Mouse (Mus musculus) limb, embryonic 14.5 days (tissue): ENCODE measurements around the gene Pold2. TPM values are rescaled to one million over a fixed set of nuclear protein-coding genes. Genes with fewer than 3 reads are reported as not detected.
A peak's percentile ranks its signal among the peaks of the same experiment; 100 is the strongest.

ENCODE experiments used
- ATAC-seq: fragments of 200-750 bp; cut with Nextera tagmentation; 2 replicates; pipeline ENCODE4 v1.8.0; 2017; ENCODE audit warnings: low read depth, moderate number of reproducible peaks, moderate TSS enrichment; ENCODE audit not compliant: low FRiP score
- DNase-seq: peaks from one replicate; pipeline ENCODE4 v3.0.0-alpha.2; 2015; ENCODE audit warnings: low spot score
- H3K27ac ChIP-seq: fragments of 300-500 bp; sonication (generic); replicated peaks from 2 replicates; pipeline ENCODE4 v1.5.1; 2014; ENCODE audit warnings: low read depth, mild to moderate bottlenecking, low read length, moderate library complexity, mixed read lengths
- H3K27me3 ChIP-seq: fragments of 300-500 bp; sonication (generic); 2 replicates; pipeline ENCODE4 v1.6.1; 2014; ENCODE audit warnings: low read length, mixed read lengths; ENCODE audit not compliant: control insufficient read depth, insufficient read depth
- H3K36me3 ChIP-seq: fragments of 300-500 bp; sonication (generic); 2 replicates; pipeline ENCODE4 v1.6.1; 2014; ENCODE audit warnings: mild to moderate bottlenecking, low read length, moderate library complexity, mixed read lengths; ENCODE audit not compliant: control insufficient read depth, insufficient read depth
- H3K4me1 ChIP-seq: fragments of 300-500 bp; sonication (generic); 2 replicates; pipeline ENCODE4 v1.6.1; 2014; ENCODE audit warnings: antibody characterized with exemption, low read length, mixed read lengths; ENCODE audit not compliant: control insufficient read depth, insufficient read depth
- H3K4me2 ChIP-seq: fragments of 300-500 bp; sonication (generic); replicated peaks from 2 replicates; pipeline ENCODE4 v1.6.1; 2014; ENCODE audit warnings: low read depth, mild to moderate bottlenecking, low read length, moderate library complexity; ENCODE audit not compliant: severe bottlenecking
- H3K4me3 ChIP-seq: fragments of 300-500 bp; sonication (generic); replicated peaks from 2 replicates; pipeline ENCODE4 v1.5.1; 2014; ENCODE audit warnings: low read length
- H3K9ac ChIP-seq: fragments of 300-500 bp; sonication (generic); 2 replicates; pipeline ENCODE4 v1.6.1; 2014; ENCODE audit warnings: mild to moderate bottlenecking, low read depth, low read length, moderate library complexity; ENCODE audit not compliant: severe bottlenecking
- H3K9me3 ChIP-seq: fragments of 300-500 bp; sonication (generic); 2 replicates; pipeline ENCODE4 v1.6.1; 2016; ENCODE audit warnings: low read length; ENCODE audit not compliant: control insufficient read depth
- POLR2A ChIP-seq: fragments of 200-500 bp; IDR thresholded peaks from 2 replicates; pipeline ENCODE4 v1.8.0; 2012; ENCODE audit warnings: inconsistent platforms, mild to moderate bottlenecking, moderate library complexity, borderline replicate concordance; ENCODE audit not compliant: insufficient read depth, insufficient read length; ENCODE audit errors: extremely low read depth
- WGBS: fragments of 180-500 bp; shearing (Covaris S2); extraction: QIAGEN DNeasy Blood & Tissue Kit; methylation state at CpG from one replicate; pipeline ENCODE4 v1.1.7; 2014; 5-methylcytosine and 5-hydroxymethylcytosine counted together
- polyA plus RNA-seq, 2 experiments: library from polyadenylated mRNA; depleted of rRNA in 1 of 2; stranded (reverse) in 1 of 2; unstranded in 1 of 2; fragments of >200 nt; fragmentation: Nextera tagmentation in 1 of 2; extraction: Ambion mirVana in 1 of 2; gene quantifications; 2 replicates each; pipeline versions ENCODE4 v1.2.1 to v1.2.3; 2012 to 2014

Pold2 gene
- polyA plus RNA-seq, 2 experiments = 95.8 to 158 TPM

DNA sequence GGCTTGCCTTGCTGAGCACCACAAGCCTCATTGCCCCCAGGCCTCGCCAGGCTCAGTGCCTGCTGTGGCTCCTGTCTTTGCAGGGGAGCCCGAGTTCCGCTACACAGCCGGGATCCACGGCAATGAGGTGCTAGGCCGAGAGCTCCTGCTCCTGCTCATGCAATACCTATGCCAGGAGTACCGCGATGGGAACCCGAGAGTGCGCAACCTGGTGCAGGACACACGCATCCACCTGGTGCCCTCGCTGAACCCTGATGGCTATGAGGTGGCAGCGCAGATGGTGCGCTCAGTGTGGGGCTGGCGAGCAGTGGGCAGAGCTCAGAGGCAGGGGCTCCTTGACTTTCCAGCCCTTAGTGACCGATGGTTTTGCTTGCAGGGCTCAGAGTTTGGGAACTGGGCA, 8.8 kb downstream of the Pold2 start:
- Histone ChIP-seq H3K27me3 (no peaks in the 10 kb centered on the region), H3K4me1 (no peaks in the 10 kb centered on the region), H3K9ac (no peak overlapping the region), H3K27ac (no peak overlapping the region), H3K9me3 (no peaks in the 10 kb centered on the region), H3K4me2 (no peak overlapping the region), H3K4me3 (no peak overlapping the region), H3K36me3 (peaks cover 65% of the 10 kb centered on the region)
- DNase-seq = no peak
- TF ChIP-seq POLR2A = no peak
- ATAC-seq = no peak
- 94% methylated on average over 16 of the region's 16 CpGs for WGBS

DNA sequence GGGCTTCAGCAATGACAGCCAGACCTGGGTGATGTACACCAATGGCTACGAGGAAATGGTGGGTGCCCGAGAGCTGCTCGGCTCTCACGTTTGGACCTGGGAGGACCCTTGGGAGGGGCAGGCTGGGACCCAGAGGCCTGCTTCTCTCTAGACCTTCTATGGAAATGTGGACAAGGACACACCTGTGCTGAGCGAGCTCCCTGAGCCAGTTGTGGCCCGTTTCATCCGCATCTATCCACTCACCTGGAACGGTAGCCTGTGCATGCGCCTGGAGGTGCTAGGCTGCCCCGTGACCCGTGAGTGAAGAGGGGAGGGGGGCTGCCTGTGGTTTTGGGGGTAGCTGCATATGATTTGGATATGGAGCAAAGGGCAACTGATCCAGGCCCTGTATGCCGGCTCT, 9.8 kb downstream of the Pold2 start:
- Histone ChIP-seq H3K9ac (no peak overlapping the region), H3K27ac (no peak overlapping the region), H3K4me2 (no peak overlapping the region), H3K9me3 (no peaks in the 10 kb centered on the region), H3K36me3 (peaks cover 55% of the 10 kb centered on the region), H3K27me3 (no peaks in the 10 kb centered on the region), H3K4me3 (no peak overlapping the region), H3K4me1 (no peaks in the 10 kb centered on the region)
- 92% methylated on average over 12 of the region's 12 CpGs for WGBS
- ATAC-seq (no peak), DNase-seq (no peak)
- TF ChIP-seq POLR2A = no peak

DNA sequence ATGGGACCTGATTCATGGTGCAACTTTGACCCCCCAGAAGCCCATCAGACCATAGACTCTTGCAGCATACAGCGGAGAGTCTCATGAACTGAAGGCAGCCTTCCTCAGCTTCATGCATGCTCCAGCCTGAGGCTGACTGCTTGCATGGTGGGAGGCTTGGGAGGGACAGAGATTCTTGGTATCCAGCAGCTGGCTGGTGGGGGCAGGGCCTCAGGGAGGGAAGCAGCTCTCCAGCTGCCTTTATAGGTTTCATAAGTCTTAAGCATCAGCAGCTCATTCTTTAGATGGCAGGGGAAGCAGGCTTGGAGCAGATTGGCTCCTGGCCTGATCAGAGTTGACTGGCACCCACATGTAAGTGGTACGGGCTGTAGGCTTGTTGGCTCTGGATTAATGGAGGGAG, 10.9 kb downstream of the Pold2 start:
- no peaks in the 10 kb centered on the region for H3K27me3 ChIP-seq
- H3K9me3 ChIP-seq = no peaks in the 10 kb centered on the region
- peaks cover 44% of the 10 kb centered on the region for H3K36me3 ChIP-seq
- no peak overlapping the region for H3K9ac ChIP-seq
- no peak overlapping the region for H3K4me2 ChIP-seq
- ATAC-seq (no peak), DNase-seq (no peak)
- TF ChIP-seq POLR2A = no peak
- peaks cover 5% of the 10 kb centered on the region; the same call in 1 of the 2 replicates for H3K4me1 ChIP-seq
- WGBS = 76% methylated on average over 2 of the region's 2 CpGs
- no peak overlapping the region for H3K4me3 ChIP-seq
- H3K27ac ChIP-seq = no peak overlapping the region

DNA sequence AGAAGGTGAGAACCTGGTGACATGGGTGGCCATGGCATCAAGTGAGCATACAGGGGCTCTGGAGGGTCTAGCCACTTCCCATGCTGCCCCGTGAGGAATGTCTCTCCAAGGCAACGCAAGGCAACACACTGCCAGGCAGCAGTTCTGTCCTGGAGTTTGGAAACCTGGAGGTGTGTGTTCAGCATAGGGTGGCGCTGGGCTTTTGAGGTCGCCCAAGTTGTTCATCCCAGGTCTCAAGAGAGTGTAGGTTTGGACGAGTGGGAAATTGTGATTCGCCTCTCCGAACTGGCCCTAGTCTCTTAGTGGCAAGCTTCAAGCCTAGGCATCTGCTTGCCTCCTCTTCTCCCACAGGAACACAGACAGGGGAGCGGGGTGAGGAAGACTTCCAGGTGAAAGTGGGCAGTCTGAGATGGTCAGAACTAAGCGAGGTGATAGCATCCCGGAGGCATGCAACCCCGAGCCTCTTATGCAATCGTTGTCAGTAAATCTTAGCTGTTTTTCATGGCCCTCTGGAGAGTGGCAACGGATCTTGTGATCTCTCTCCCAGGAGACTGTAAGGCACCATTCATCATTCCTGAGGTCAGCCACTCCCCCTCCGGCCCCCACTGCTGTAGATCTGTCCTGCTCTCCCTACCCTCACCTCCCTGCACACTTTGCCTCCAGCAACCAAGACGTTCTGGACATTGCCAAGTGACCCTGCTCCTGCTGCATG, 15.5 kb downstream of the Pold2 start:
- WGBS = 13% methylated on average over 15 of the region's 15 CpGs
- 0 out of 2 replicates have a peak, but pooled peaks have one; percentile 7 for ATAC-seq
- H3K27ac ChIP-seq = no peak overlapping the region

DNA sequence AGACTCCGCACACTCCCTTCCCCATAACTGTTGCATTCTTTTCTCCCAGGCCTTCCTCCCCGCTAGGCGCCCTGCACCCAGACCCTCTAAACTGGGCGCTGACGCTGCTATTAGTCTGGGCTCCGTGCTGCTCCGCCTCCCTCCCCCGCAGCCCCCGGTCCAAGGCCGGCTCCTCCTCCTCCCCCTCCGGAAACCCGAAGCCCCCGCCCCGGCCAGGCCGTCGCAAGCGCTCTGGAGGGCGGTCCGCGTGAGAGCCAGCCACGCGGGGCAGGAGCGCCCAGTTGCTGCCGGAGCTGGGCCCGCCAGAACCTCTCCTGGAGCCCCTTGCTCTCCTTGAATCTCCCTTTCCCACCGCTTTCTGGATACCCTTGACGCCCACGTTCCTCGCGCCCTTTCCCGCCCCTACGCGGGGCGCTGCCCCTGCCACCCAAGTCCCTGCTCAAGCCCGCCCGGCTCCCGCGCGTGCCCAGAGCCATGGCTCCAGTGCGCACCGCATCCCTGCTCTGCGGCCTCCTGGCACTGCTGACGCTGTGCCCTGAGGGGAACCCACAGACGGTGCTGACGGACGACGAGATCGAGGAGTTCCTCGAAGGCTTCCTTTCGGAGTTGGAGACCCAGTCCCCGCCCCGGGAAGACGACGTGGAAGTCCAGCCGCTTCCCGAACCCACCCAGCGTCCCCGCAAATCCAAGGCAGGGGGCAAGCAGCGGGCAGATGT, 16.3 kb downstream of the Pold2 start, which contains the start of gene Aebp1:
Gene Aebp1 (plus strand): TSS at position 270 of the 716 bp plus-strand sequence.
- H3K27me3 ChIP-seq = no peaks in the 10 kb centered on the region
- ATAC-seq (peak; percentile 86), DNase-seq (no peak)
- peak within 1 kb of the TSS; percentile 70 for H3K9ac ChIP-seq
- 0 out of 2 replicates have a peak within 1 kb of the TSS, but pooled peaks have one; percentile 8 for H3K27ac ChIP-seq
- H3K36me3 ChIP-seq = peaks cover 6% of the 10 kb centered on the region; the same call in 1 of the 2 replicates
- H3K4me2 ChIP-seq = peak within 1 kb of the TSS; percentile 85
- 3% methylated on average over 48 of the region's 59 CpGs for WGBS
- peak; percentile 38; the same call in 1 of the 2 replicates for TF ChIP-seq POLR2A
- no peaks in the 10 kb centered on the region for H3K9me3 ChIP-seq
- H3K4me3 ChIP-seq = peak within 1 kb of the TSS; percentile 54
- peaks cover 10% of the 10 kb centered on the region for H3K4me1 ChIP-seq

More for the DNA sequence above, 15.5 kb downstream of the Pold2 start:
- no peak for DNase-seq
- no peak for TF ChIP-seq POLR2A
- Histone ChIP-seq H3K9me3 (no peaks in the 10 kb centered on the region), H3K4me3 (peak overlapping the region; percentile 54), H3K27me3 (no peaks in the 10 kb centered on the region), H3K4me1 (peaks cover 10% of the 10 kb centered on the region), H3K9ac (peak overlapping the region; percentile 70), H3K36me3 (peaks cover 8% of the 10 kb centered on the region), H3K4me2 (peak overlapping the region; percentile 85)
